Mouse (Mus musculus) T-helper 1 cell (primary cell): ENCODE measurements around the gene Ass1.

Source experiments
- in situ Hi-C: fragments of 300-600 bp; cut with MboI, MseI; formaldehyde crosslinking; loops from one replicate; pipeline ENCODE4 v1.15.1; 2025; ENCODE audit warnings: high pct_unique_total_duplicates

The Ass1 gene

DNA sequence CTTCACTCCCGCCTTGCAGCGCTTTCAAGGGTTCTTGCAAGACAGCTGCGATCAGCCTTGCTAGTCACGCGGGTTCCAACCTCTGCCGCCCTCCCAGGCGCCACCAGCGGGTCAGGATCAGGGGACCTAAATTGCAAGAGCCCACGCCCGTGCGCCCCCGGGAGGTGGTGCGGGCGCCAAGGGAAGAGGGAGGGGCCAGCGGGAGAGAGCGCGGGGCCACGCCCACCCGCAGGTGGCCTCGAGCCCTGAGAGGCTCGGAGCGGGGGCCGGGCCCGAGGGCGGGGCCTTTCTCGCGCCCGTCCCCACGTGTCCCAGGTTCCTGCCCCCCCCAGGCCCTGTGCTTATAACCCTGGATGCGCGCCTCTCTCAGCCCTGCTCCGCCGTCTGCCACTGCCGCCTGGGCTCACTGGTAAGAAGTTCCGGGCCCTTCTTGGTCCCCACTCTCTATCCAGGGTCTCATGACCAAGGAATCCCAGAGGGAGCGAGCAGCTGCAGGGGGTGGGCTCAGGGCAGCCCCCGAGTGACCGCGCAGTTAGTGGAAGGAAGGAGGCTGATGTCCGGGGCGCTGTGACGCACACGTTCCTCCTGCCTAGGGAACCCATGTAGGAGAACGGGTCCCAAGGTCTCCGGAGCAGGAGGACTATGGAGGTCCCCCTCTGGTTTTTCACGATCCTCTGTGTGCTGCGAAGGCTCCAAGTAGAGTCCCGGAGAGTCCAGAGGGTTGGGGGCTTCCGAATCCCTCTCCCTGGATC is at the start of gene Ass1:
Gene Ass1 (plus strand): TSS at position 277 of the 752 bp plus-strand sequence.
- in situ Hi-C loops = no loop called here

- in situ Hi-C loops = no loop called here
Observed at GRCm38 (mm10) chr2:31420914-31421313, 49.1 kb upstream of the Ass1 start.

- in situ Hi-C loops = no loop called here
Observed at GRCm38 (mm10) chr2:31422576-31422975, 47.4 kb upstream of the Ass1 start.

GRCm38 (mm10) chr2:31431477-31431876 is 38.5 kb upstream of the Ass1 start:
- in situ Hi-C loops = no loop called here

DNA sequence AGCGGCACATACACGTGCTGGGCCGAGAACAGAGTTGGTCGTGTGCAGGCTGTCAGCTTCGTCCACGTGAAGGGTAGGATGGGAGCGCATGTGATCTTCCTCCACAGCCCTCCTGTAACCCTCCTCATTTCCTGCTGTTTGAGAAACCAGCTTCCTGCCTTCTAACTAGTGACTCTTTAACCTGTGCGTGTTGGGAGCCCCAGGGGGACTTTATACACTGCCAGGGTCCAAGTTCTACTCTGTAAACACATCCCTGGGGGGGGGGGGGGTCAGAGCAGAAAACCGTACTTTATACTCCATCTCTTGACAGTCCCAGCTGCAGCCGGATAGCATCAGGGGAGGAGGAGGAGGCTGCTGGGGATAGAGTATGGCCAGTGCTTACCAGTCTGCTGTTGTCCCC is 35.3 kb upstream of the Ass1 start:
- in situ Hi-C loops = no loop called here

GRCm38 (mm10) chr2:31435567-31435966 is 34.4 kb upstream of the Ass1 start:
- in situ Hi-C loops = no loop called here

- in situ Hi-C loops = no loop called here
Observed at GRCm38 (mm10) chr2:31437480-31438245, 32.3 kb upstream of the Ass1 start.

DNA sequence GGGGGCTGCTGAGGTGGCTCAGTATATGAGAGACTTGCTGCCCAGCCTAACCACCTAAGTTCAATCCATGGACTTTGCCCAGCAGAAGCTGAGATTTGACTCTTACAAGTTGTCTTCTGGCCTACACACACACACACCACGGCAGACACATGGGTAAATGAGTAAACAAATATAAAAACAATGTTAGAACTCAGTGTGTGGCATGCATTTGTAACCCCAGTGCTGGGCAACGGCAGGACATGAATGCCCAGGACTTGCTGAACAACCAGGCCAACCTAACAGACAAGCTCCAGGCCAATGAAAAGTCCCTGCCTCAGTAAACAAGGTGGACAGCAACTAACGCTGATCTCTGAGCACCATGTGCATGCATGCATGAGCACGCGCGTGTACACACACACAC is 30.4 kb upstream of the Ass1 start:
- in situ Hi-C loops = no loop called here

GRCm38 (mm10) chr2:31442480-31443160 is 27.4 kb upstream of the Ass1 start:
- in situ Hi-C loops = no loop called here

GRCm38 (mm10) chr2:31446036-31446435 is 24.0 kb upstream of the Ass1 start:
- in situ Hi-C loops = no loop called here

DNA sequence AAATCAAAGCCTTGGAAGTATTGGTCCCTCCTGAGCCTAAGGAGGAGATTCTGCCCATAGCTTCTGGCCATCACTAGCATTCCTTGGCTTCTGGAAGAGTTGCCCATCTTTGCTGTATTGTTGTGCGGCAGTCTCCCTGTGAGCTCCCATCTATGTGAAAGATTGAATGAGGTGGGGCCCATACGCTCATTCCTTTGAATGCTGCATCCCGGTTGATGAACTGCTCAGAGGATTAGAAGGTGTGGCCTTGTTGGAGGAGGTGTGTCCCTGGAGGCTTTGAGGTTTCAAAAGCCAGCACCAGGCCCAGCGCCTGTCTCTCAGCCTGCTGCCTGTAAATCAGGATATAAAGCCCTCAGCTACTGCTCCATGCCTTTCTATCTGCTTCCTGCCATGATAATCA is 23.6 kb upstream of the Ass1 start:
- in situ Hi-C loops = no loop called here

GRCm38 (mm10) chr2:31447536-31447935 is 22.5 kb upstream of the Ass1 start:
- in situ Hi-C loops = no loop called here

GRCm38 (mm10) chr2:31448756-31449440 is 21.1 kb upstream of the Ass1 start:
- in situ Hi-C loops = no loop called here

DNA sequence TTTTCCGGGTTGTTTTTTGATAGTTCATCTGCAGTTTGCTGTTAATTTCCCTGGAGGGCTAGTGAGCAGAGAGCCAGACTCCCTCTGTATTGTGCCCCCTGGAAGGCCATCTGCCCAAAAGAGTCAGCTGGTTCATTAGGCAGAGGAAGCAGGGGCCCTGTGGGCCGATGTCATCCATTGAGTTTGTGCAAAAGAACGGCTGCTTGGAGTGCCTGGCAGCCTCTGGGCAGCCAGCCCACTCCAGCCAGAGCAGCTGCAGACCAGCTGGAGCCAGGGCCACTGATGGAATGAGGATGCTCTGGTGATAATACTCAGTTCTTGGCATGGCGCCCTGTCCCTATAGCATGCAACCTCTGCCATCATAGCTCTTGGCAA is 20.6 kb upstream of the Ass1 start:
- in situ Hi-C loops = no loop called here

GRCm38 (mm10) chr2:31449902-31450301 is 20.1 kb upstream of the Ass1 start:
- in situ Hi-C loops = no loop called here

DNA sequence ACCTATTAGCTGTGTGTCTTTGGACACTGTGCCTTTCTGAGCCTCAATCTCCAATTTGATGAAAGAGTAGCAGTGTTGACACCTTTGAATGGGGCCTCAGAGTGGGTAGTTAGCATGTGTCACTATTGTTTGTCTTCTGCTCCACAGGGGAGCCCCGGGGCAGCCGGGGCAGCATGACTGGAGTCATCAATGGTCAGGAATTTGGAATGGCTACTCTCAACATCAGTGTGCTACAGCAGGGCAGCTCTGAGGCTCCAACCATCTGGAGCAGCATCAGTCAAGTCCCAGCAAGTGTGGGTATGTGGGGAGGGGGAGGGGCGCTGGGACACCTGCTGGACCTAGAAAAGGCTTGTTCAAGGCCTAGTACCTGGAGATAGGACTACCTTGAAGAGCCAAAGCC is 19.3 kb upstream of the Ass1 start:
- in situ Hi-C loops = no loop called here

DNA sequence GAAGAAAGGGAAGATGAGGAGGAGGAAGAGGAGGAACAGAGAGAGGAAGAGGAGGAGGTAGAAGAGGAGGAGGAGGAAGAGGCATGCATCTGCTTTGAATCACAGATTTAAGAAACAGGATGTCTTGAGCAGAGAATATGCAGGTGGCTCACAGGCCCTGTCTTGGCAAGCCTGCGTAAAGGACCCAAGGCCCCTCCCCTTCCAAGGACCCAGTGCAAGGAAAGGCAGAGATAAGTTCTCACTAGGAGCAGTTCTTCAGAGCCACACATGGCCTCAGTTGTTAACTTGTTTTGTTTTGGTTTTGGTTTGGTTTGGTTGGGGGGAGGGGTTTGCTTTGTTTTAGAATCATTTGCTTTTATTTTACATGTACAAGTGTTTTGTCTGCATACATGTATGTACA is 18.5 kb upstream of the Ass1 start:
- in situ Hi-C loops = no loop called here

GRCm38 (mm10) chr2:31453011-31453410 is 17.0 kb upstream of the Ass1 start:
- in situ Hi-C loops = no loop called here

DNA sequence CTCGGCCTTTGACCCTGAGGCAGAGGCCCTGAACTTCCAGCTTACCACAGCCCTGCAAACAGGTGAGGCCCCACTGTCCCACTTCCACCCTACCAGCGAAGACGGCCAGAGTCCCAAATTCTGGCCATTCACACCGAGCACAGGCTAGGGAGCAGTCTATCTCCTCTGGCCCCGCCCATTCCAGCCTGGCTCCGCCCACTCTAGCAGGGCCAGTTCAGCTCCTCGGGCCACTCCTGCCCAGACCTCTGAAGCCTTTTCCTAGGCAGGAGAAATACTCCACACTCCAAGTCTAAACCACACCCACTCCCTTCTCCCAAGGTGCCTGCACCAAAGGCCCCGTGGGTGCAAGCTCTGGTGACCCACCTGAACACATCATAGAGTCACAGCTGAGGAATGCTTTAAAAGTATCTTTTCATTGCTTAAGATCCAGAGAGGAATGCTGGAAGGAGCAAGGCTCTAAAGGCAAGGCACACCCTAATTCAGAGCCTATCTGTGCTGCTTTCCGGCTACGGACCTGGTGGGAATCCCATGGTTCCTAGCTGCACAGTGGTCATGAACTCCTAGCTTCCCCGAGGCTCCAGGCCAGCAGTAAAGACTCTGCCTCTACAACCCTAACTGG is 16.3 kb upstream of the Ass1 start:
- in situ Hi-C loops = no loop called here

DNA sequence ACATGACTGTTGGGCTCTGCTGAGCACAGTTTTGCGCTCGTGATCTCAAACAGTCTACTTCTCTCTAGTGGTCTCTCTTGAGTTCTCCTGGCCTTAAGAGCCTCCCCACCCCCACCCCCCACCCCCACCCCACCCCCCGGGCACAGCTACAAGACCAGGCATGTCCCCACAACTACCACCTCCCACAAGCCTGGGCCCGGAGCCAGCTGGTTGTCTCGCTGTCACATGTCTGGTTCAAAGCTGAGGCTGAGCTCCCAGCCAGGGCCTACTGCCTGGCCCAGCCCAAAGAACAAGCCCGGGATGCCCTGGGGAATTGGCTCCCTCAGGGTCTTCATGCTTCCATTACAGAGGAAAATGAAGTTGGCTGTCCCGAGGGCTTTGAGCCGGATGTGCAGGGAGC is 15.7 kb upstream of the Ass1 start:
- in situ Hi-C loops = no loop called here

- in situ Hi-C loops = no loop called here
Observed at GRCm38 (mm10) chr2:31455418-31455817, 14.6 kb upstream of the Ass1 start.

DNA sequence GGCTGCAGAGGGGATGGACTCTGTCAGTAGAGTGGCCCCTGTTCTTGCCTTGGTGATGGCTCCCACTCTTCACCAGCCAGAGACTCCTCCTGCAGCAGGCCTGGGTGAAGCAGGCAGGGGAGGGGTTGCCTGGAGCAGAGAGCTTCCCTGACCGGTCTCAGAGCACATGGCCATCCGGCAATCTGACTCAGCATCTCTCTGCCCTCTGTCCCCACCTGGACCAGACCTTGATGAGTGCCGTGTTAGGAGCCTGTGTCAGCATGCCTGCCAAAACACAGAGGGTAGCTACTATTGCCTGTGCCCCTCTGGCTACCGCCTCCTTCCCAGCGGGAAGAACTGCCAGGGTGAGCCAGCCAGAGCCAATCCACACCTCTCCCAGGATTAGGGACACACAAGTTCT is 11.5 kb upstream of the Ass1 start:
- in situ Hi-C loops = no loop called here
